Mouse (Mus musculus) urinary bladder, postnatal 4 days (tissue): ENCODE measurements around the gene Entpd2.

Source experiments
- DNase-seq, 2 experiments: peaks; one replicate each; pipeline ENCODE4 v3.0.0; 2021 to 2022; ENCODE audit warnings: low spot score in 2 of 2

The Entpd2 gene

DNA sequence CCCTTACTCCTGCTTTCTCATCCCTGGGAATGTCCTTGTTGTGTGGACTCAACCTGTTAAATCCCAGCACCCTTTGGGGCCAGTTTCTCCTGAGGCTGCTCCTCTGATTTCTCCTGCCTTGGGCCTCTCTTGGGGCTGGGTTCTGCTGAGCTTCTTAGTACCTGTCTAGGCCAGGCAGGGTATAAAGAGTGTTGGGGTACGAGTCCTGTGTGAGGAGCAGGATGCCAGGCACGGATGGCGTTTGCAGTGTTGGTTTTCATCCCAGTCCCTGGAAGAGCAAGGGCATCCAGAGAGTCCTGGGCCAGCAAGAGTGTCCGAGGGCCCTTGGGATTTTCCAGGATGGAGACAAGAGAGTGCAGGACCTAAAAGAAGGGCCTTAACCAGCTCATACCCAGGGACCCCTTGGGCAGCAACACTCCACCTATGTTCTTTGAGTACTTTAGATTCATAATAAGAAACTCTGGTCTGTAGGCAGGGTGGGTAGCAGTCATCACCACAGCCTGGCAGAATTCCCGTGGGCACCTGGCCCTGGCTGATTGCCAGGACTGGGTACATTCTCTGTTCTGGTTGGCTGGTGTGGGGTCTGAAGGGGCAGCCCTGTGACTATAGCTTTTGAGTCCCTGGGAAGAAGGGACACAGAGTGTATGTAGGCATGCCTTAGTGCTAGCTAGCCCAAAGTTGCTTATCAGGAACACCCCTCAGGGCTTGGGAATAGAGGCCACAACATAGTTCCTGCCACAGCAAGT is 33.9 kb downstream of the Entpd2 start:
- DNase-seq: peak in 1 of 2 experiments; percentile 17

DNA sequence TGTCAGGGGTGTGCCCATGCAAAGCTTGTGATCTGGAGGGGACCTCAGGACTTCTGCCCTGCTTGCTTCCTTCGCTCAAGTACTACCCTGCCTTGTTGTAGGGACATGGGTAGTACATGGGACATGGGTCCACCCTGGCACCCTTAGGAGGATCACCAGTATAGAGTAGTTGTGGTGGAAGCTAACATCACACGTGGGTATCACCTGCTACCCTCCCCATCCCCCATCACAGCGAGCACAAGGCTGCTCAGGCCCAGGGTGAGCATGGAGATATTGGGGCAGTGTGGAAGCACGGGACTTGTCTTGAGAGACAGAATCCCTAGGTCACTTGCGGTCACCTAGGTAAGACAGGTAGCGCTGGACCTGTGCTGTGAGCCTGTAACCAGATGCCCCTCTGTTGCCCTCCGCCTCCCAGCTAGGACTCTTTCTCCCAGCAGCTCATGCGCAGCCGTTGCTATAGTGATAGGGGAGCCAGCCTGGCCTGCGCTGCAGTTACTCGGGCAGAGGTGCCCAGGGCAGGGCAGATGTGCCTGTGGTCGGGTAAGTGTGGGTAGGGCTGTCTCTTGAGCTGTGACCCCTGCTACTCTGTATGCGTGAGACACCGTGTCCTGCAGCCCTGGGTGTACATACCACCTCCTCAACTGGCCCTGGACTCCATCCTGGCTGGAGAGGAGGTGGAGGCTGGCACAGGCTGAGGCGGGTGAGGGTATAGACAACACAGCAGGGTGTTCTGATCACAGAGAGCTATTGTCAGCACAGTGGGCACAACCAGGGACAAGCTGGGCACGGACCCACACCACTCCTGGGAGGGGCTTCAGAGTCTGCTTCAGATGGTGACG is 34.9 kb downstream of the Entpd2 start:
- DNase-seq: peak in 1 of 2 experiments; percentile 16

DNA sequence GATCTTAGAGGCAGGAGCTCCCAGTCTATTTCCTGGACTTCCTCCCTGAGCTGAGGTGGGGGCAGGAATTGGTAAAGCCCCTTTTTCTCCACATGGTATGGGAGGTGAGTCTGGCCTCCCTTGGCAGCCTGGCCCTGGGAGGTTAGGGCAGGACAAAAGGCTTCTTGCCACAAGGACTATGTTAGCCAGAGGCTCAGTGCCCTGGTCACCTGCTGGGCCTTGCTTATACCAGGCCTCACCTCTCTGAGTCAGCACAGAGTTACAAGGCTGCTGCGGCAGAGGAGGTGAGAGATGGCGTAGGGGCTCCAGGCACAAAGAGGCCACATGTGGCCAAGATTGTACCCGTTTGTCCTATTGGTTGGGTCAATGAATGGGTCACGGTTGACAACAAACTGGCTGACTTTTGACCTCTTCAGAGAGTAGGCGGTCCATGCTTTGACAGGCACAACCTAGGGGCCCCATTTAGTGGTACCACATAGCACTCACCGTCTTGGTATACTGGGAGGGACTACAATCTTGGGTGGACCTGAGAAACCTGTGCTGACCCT is 35.7 kb downstream of the Entpd2 start:
- DNase-seq: no peak

DNA sequence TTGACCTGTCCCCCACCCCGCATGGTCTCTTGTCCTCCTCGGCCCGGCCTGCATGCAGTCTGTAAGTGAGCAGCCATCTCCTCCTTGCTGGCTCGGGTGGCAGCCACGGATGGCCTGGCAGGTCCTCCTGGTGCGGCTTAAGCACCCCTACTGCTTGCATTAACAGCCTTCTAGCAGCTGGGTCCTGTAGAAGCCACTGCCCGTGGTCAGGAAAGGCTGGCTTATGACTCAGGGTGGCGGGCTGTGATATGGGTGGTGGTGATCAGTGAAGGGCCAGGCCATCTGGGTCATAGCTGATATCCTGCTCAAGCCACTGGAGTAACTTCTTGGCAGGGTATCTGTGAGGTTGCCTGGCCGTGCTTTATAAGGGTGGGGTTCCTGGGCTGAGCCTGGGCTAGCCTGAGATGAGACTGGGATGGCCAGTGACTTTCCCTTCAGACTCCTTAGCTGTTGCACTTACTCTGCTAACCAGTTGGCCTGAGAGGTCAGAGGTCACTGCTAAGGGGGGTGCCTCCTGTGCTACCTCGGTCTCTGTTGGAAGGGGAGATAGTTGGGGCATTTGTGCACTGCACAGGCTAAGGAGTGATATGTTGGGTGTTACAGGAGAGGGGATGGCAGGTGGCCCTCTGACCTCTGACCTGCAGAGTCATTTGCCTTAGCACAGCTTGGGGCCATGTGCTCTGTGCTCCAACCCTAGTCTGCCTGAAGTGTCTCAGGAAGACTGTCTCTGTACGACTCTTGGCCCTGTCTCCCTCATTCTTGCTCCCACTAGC is 36.8 kb downstream of the Entpd2 start:
- DNase-seq: peak in 1 of 2 experiments; percentile 15

DNA sequence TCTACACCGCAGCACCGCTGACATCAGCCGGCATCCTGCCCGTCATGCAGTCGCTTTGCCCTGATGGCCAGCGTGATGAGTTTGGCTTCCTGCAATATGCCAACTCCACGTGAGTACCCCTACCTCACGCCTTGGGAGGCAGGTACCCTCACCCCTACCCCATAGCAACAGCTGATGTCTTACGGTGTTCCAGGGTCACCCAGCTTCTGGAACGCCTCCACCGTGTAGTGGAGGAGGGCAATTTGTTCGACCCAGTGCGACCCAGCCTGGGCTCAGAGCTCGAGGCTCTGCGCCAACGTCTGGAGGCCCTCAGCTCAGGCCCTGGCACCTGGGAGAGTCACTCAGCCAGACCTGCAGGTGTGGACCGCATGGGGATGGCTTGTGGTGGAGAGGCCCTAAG is 37.4 kb downstream of the Entpd2 start:
- DNase-seq: no peak

DNA sequence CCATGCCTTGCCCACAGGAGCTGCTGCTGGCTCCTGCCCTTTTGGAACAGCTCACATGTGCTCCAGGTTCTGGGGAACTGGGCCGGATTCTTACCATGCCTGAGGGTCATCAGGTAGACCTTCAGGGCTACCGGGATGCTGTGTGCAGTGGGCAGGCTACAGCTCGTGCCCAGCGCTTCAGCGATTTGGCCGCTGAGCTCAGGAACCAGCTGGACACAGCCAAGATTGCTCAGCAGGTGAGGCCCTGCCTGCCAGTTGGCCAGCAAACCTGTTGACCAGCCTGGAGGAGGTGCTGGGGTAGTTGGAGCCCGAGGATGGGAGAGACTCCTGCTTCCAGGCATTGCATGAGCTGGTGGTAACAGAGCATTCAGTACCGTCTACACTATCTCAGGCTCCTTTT is 38.6 kb downstream of the Entpd2 start:
- DNase-seq: peak in 1 of 2 experiments; percentile 15

DNA sequence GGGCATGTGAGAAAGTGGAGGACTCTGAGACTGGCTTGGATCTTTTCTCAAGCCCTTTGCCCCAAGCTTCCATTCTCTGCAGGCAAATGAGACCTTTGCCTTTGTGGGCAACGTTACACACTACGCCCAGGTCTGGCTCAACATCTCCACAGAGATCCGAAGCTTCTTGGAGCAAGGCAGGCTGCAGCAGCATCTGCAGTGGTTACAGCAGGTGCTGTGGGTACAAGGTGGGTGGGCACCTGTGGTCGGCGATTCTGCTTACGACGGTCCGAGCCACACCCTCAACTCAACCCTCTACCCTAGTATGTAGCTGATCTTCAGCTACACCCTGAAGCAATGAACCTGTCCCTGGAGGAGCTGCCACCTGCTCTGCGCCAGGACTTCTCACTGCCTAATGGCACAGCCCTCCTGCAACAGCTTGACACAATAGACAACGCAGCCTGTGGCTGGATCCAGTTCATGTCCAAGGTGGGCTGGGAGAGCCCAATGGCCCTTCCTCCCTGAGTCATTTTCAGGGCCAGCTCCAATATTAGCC is 40.7 kb downstream of the Entpd2 start:
- peak in 1 of 2 experiments; percentile 14 for DNase-seq

DNA sequence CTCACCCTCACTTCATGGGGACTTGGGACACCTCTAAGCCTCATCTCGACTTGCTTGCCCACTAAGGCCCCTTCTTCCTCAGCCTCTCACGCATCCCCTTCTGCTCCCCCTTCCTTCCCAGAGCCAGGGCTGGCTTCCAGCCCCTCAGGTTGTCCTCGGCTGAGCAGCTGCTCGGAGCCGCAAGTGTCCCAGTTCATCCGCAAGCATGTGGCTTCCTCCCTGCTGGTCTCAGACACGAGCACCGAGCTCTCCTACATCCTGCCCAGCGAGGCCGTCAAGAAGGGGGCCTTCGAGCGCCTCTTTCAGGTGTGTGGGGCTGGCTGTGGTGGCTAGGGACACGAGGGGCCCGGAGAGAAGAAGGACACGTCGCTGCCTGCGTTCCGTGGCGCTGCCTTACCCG is 45.4 kb downstream of the Entpd2 start:
- DNase-seq: no peak

DNA sequence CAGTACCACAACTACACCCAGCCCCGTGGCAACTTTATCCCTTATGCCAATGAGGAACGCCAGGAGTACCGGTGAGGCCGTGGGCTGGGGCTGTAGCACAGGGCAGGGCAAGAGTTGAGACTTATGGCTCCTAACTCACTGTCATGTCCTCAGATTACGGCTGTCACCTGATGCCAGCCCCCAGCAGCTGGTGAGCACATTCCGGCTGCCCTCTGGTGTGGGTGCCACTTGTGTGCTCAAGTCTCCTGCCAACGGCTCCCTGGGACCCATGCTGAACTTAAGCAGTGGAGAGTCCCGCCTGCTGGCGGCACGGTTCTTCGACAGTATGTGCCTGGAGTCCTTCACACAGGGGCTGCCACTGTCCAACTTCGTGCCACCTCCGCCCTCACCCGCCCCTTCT is 47.0 kb downstream of the Entpd2 start:
- DNase-seq: no peak
